Comparison of ENCODE assay signal across 19 mouse cellular contexts in genomic region chr1:164900696-164901095, GRCm38 (mm10). TPM values are rescaled to one million over a fixed set of nuclear protein-coding genes. Genes with fewer than 3 reads are reported as not detected.
DNase-seq lines count a peak whose midpoint lies in the region; TF ChIP-seq lines count a peak whose summit lies in the region.
"Had no signal": no experiment of that assay in that cellular context is flagged by ENCODE, and none has a peak within 500 bp of the region (broad histone marks: within the 10 kb centered on the region; RNA-seq: fewer than 3 reads in every experiment).

No protein-coding gene starts in this region.

- peak; percentile 21 to 48 for DNase-seq in heart, adult 2 months
- DNase-seq in heart, postnatal 25 days (ENCODE audit: low spot score): no peak
- DNase-seq in cerebellum, adult 8-10 months: peak; percentile 24
- DNase-seq in cerebellum, postnatal 25 days: peak; percentile 28 to 34
- peak; percentile 15 to 32 for DNase-seq in heart, postnatal 10 days
- no peak for DNase-seq in kidney, postnatal 4 days
- no peak for DNase-seq in B cell, adult 2 months
- DNase-seq in limb, embryonic 10.5 days (ENCODE audit: low spot score): no peak
- DNase-seq: lung, postnatal 14 days; thymus, adult 2 months had no signal

- H3K27me3 ChIP-seq in heart, adult 2 months (ENCODE audit: control insufficient read depth, insufficient read depth, low read length): no peaks in the 10 kb centered on the region
- H3K27me3 ChIP-seq in limb, embryonic 10.5 days (ENCODE audit: low read depth, poor library complexity, severe bottlenecking): peaks cover 14% of the 10 kb centered on the region; the same call in 1 of the 2 replicates
- H3K27me3 ChIP-seq: hindbrain, embryonic 15.5 days; limb, embryonic 15.5 days; stomach, embryonic 15.5 days had no signal

- H3K27ac ChIP-seq in heart, adult 2 months: peak overlapping the region; percentile 65
- no peak overlapping the region for H3K27ac ChIP-seq in limb, embryonic 10.5 days
- H3K27ac ChIP-seq: hindbrain, embryonic 15.5 days; limb, embryonic 15.5 days; stomach, embryonic 15.5 days had no signal

- H3K36me3 ChIP-seq in heart, adult 2 months (ENCODE audit: control insufficient read depth, insufficient read depth, low read length): no peaks in the 10 kb centered on the region; the same call in 1 of the 2 replicates
- H3K36me3 ChIP-seq in limb, embryonic 10.5 days: no peaks in the 10 kb centered on the region
- H3K36me3 ChIP-seq: hindbrain, embryonic 15.5 days; limb, embryonic 15.5 days; stomach, embryonic 15.5 days had no signal

- intact Hi-C loops in heart, adult 2 months (cut with DNase I): loop anchor here (5.0 kb wide), 3 partner anchors 138 to 583 kb away; no protein-coding TSS in a partner anchor
- intact Hi-C loops in heart, postnatal 25 days (cut with DNase I): loop anchor here (2.0 to 5.0 kb wide), 2 partner anchors 130 to 443 kb away; partner anchors contain the start of gene Atp1b1
- intact Hi-C loops in heart, postnatal 10 days (cut with DNase I): loop anchor here (2.0 kb wide), 1 partner anchor 446 kb away; no protein-coding TSS in a partner anchor

- peaks cover 6% of the 10 kb centered on the region for H3K4me1 ChIP-seq in heart, adult 2 months (ENCODE audit: control insufficient read depth, insufficient read depth, low read length)
- no peaks in the 10 kb centered on the region; the same call in 1 of the 2 replicates for H3K4me1 ChIP-seq in limb, embryonic 10.5 days

- no peak overlapping the region for H3K9ac ChIP-seq in heart, adult 2 months (ENCODE audit: low read depth, low read length)
- H3K9ac ChIP-seq: hindbrain, embryonic 15.5 days; limb, embryonic 15.5 days; stomach, embryonic 15.5 days had no signal

- TF ChIP-seq CTCF in heart, adult 2 months (IDR thresholded peaks at IDR 0.05): no peak

- 0 out of 2 replicates have a peak, but pooled peaks have one; percentile 36 for TF ChIP-seq EP300 in heart, adult 2 months (IDR thresholded peaks at IDR 0.05; ENCODE audit: insufficient read depth, low read depth, low read length)

- TF ChIP-seq POLR2A in heart, adult 2 months (IDR thresholded peaks at IDR 0.05; ENCODE audit: insufficient read depth, low read depth, low read length): no peak

- H3K79me2 ChIP-seq in heart, adult 2 months (replicated peaks; ENCODE audit: control insufficient read depth, insufficient read depth, low read length): no peaks in the 10 kb centered on the region

- WGBS in heart, adult 2 months: 70% methylated on average over 6 of the region's 6 CpGs
- WGBS in limb, embryonic 10.5 days: 90% methylated on average over 6 of the region's 6 CpGs

- no peaks in the 10 kb centered on the region for H3K9me3 ChIP-seq in limb, embryonic 10.5 days (replicated peaks)
- H3K9me3 ChIP-seq: hindbrain, embryonic 15.5 days; limb, embryonic 15.5 days; stomach, embryonic 15.5 days had no signal

- no peak overlapping the region for H3K4me3 ChIP-seq in heart, adult 2 months
- no peak overlapping the region for H3K4me3 ChIP-seq in limb, embryonic 10.5 days
- H3K4me3 ChIP-seq: hindbrain, embryonic 15.5 days; limb, embryonic 15.5 days; stomach, embryonic 15.5 days had no signal

RNA-seq across cellular contexts. Expression of gene Xcl1, which starts 34.6 kb away (rescaled TPM):
- total RNA-seq in heart, adult 2 months (2021): not detected
- 0.27 TPM in 1 of 2 replicates, not detected in the other for polyA plus RNA-seq in heart, adult 2 months (2012; rRNA removed)
- total RNA-seq in heart, postnatal 25 days (2021): not detected
- not detected for total RNA-seq in heart, postnatal 10 days (2021)
- not detected in 2 replicates for polyA plus RNA-seq in limb, embryonic 10.5 days (2016; fragmentation: Nextera tagmentation; extraction: Ambion mirVana)
- total RNA-seq: layer of hippocampus, postnatal 10 days; midbrain, postnatal 0 days had no signal
- polyA plus RNA-seq: forebrain, embryonic 11.5 days; frontal cortex, adult 2 months; heart, embryonic 14.5 days; hindbrain, embryonic 15.5 days; limb, embryonic 15.5 days; liver, embryonic 16.5 days; midbrain, postnatal 0 days; stomach, embryonic 15.5 days had no signal

Comparison
In these comparisons a context has a peak if more than half of its experiments do, and no peak if none do; other contexts are left out.
1. DNase-seq: peak in heart, adult 2 months (2 of 2), cerebellum, adult 8-10 months (single experiment), cerebellum, postnatal 25 days (2 of 2) and heart, postnatal 10 days (2 of 2); none in heart, postnatal 25 days (single experiment), kidney, postnatal 4 days (0 of 2), B cell, adult 2 months (0 of 2) and limb, embryonic 10.5 days (single experiment).